Mouse (Mus musculus) T-helper 1 cell (primary cell): ENCODE results near the gene Rad23a.

Experiments
- in situ Hi-C: fragments of 300-600 bp; cut with MboI, MseI; formaldehyde crosslinking; loops from one replicate; pipeline ENCODE4 v1.15.1; 2025; ENCODE audit warnings: high pct_unique_total_duplicates

Rad23a gene

GRCm38 (mm10) chr8:84813830-84814229 is 26.6 kb downstream of the Rad23a start:
- in situ Hi-C loops: loop anchor here (5.0 kb wide), 1 partner anchor 102 kb away; no protein-coding TSS in a partner anchor

DNA sequence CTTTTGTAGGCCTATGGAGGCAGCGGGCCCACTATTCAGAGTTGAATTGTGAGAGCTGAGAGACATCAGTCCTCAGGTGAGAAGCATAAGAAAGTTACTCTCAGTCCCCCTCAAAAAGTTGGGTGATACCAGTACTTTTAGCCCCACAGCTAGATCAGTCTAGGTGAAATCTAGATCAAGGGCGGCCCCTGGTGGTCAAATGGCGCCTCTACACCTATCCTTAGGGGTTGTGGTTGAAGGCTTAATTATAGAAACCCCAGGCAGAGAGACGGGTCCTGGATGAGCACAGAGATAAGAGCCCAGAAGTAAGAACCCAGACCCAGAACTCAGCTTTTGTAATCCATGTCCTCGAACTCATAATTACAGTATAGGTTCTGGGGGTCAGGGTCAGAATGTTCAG is 27.4 kb downstream of the Rad23a start:
- in situ Hi-C loops: loop anchor here (5.0 kb wide), 1 partner anchor 101 kb away; no protein-coding TSS in a partner anchor

- in situ Hi-C loops: loop anchor here (5.0 kb wide), 1 partner anchor 99 kb away; no protein-coding TSS in a partner anchor
These were observed 29.2 kb downstream of the Rad23a start for GRCm38 (mm10) chr8:84811303-84811702.

DNA sequence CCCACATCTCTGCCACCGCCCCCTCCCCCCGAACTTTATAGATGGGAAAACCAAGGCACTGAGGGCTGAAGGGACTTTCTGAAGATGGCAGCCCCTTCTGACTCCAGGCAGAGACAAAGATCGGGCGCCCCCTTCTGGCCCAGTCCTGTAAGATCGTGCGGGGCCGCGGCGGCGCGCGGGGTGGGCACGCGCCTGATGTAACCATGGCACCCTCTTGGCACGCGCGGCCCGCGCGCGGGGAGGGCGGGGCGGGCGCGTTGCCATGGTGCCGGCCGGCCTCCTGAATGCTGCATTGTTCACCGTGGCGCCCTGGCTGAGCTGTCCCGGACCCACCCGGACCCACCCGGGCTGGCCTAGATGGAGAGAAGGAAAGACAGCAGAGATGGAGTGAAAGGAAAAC is 29.6 kb downstream of the Rad23a start:
- in situ Hi-C loops: loop anchor here (5.0 kb wide), 1 partner anchor 99 kb away; no protein-coding TSS in a partner anchor

- in situ Hi-C loops: loop anchor here (5.0 kb wide), 1 partner anchor 98 kb away; no protein-coding TSS in a partner anchor
These were observed 30.6 kb downstream of the Rad23a start for GRCm38 (mm10) chr8:84809941-84810280.

DNA sequence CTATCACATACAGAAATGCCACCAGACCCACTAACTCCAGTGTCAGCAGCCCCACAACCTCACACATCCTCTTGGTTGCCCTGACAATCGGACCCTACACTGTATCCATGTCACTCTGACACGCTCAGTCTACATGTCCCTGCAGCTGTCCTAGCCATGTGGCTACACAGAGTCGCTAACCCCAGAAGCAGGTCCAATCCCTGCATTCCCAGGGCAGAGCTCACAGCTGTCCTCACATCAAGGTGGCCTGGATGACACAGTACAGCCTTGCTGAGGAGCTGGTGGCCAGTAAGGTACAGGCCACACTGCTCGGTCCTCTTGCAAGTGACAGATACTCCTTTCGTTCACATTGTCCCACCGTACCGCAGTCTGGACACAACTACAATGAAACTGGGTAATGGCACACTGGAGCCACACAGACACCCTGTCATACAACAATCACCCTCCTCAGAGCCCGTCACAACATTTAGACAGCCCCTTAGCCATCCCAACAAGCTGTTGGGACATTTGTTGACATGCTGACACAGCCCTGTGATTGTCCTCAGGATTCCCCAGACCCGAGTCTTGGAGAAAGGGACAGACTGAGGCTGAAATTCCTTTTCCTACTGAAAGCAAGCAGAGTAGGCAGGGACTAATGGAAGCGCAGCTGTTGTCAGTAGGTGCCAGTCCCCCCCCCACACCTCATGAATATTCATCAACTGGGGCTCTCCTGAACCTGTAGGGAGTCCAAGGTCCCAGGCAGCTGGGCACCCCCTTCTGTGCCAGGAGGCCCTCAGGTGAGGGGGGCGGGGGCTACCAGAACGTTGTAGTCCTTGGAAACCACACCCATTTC is 31.1 kb downstream of the Rad23a start:
- in situ Hi-C loops: no loop called here

GRCm38 (mm10) chr8:84806031-84806430 is 34.4 kb downstream of the Rad23a start:
- in situ Hi-C loops: no loop called here

DNA sequence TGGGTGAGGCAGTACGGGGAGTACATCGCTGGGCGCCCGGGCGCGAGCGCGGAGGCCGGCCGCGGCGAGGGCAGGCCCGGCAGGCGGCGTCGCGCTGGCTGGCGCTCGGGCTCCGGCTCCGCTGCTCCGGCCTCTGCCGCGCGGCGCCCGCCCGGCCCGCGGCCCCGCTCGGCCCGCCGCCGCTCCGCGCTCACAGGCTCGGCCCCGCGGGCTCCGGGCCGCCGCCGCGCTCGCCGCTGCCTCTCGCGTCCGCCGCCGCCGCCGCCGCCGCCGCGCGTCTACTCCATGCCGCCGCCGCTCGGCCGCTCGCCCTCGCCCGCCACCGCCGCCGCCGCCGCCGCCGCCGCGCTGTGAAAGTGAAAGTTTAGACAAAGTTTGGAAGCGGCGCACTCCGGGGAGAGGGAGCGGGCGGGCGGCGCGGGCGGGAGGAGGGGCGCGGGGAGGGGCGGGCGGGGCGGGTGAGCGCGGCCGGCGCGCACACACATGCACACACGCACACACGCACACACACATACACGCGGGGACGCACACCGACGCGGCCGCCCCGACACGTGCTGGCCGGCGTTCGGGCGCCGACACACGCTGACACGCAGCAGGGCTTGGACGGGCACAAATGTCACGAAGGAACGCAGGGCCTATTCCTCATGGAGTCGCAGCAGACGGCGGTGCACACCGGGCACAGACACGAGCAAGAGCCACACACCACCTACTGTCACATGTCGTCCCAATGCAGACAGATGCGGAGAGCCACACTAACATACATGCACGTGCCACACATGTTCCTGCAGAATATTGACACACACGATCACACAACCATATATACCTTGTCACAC is 40.2 kb downstream of the Rad23a start, which contains the start of gene Nfix:
Gene Nfix, minus strand, starts transcription at position 346 of the 833 bp plus-strand sequence.
- in situ Hi-C loops: loop anchor here (5.0 kb wide), 1 partner anchor 68 kb away; no protein-coding TSS in a partner anchor

DNA sequence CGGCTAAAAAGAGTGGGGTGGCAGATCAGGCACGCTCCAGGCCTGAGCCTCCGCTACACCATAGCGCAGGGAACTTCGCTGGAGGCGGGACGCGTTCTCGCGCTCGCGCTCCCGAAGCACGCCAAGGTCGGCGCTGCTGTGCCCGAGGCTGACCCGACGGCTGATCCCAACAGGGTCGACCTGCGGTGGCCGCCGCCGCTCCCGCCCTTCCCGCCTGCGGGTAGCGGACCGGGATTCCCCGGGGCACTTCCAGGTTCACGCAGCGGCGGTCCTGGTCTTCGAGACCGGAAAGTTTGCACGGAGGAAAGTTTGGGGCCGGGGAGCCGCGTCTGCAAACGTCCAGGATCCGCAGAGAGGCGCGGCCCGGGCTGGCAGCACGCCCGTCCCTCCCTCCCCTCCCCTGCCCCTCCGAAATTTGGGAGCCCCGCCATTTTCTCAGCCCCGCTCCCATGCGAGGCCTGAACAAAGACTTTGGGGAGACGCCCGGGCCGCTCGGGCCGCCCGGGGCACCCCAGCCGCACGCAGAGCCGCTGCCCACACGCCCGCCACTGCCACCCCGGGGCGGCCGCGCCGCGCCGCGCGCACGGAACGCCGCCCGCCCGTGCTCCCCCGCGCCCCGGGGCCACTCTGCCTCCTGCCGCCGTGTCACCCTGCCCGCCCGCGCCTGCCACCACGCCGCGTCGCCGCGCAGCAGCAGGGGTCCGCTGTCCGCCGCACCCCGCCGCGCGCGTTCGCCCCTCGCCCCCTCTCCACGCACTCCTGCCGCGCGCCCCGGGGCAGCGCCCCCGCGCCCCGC is 41.1 kb downstream of the Rad23a start:
- in situ Hi-C loops: loop anchor here (5.0 kb wide), 1 partner anchor 67 kb away; no protein-coding TSS in a partner anchor

DNA sequence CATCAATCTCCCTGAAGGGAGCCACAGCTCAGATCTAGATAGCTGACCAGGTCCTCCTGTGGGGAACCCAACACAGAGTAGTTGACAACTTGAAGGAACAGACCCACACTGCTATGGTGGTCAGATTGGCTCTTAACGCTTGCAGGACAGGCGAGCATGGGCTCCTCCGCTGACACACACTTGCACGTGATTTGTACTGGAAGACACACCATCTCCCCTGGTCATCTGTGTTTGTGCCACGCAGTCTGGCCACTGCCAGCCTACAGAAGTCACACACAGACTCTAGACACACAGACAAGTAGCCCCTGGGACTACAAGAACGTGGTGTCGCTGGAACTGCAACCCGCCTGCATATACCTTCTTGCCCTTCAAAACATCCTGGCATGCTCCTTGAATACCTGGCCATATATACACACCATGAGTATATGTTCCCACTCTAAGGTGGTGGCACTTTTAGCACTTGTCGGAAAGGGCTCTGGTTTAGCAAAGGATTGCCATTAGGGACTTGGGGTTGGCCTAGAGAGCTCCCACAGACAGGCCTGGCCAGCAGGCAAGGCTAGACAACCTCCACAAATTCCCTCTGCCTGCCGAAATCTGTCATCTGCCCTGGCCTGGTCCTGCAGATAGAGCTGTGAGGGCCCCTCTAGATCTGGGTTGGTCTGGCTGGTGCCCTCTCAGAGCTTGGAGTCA is 41.9 kb downstream of the Rad23a start:
- in situ Hi-C loops: loop anchor here (5.0 kb wide), 1 partner anchor 66 kb away; no protein-coding TSS in a partner anchor

DNA sequence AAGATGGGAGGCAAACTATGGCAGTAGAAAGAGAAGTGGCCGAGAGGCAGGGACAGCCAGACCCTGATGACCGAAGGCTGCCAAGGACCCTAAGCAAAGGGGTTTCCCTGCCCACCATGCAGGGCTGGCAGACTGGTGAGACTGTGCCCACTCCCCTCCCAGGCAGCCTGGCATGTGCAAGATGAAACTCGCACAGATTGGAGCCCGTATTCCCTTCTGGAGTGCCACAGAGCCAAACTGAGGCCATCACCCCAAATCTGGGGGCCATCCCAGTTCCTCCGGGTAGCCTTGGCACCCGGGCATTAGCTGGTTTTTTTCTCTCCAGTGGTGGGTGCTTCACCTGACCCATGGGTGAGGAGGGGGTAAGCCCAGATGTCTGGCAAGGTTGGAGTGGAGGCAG is 42.5 kb downstream of the Rad23a start:
- in situ Hi-C loops: loop anchor here (5.0 kb wide), 1 partner anchor 66 kb away; no protein-coding TSS in a partner anchor

DNA sequence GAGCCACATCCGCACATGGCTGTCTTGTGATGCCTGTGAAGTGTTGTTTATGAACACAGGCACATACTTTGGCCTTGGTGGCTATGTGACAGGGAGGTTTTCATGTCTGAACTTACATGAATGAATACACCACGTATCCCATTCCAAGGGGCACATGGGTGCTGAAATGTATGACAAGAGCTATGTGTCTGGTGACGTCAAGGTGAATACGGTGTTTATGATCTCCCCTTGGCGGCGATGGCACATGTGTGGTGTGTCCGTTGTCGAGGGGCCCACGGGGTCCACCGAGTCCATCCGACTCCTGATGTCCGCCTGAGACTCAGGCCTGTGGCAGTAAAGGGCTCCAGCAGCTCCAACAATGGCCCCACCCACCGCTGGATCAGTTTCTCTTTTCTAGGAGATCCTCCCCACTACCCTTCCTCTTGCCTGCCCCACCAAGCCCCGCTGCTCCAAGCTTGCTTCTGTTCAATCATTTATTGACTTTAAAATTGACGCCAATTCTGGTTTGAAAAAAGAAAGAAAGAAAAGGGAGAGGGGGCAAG is 43.1 kb downstream of the Rad23a start:
- in situ Hi-C loops: loop anchor here (5.0 kb wide), 1 partner anchor 65 kb away; no protein-coding TSS in a partner anchor

- in situ Hi-C loops: no loop called here
These were observed 46.0 kb downstream of the Rad23a start for GRCm38 (mm10) chr8:84794486-84794885.

DNA sequence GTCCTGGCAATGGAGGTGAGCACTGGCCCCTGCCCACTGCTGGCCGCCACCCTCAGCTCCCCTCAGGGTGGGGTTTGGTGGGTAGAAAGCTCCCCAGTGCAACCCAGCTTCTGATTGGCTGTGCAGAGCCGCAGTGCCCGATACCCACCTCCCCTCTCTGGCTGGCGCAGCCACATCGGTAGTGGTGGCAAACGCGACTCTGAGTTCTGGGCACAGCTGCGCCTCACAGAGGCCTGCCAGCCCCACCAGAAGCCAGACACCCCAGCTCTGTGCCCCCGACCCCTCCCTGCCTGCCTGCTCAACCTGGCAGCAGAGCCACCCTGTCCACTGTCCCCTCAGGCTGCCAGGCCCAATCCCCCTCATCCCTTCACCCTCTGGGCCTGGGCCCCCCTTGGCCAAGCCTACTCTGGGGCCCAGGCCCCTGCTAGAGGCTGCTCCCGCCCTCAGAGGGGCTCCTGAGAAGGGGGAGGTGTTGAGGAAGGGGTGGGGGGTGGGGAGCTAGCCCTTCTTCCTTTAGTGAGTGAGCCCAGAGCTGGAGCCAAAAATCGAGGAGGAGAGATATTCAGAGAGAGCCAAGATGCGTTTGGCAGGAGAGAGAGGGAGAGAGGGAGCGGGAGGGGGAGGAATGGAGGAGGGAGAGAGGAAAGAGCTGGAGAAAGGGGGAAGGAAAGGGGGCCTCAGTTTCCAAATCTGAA is 46.5 kb downstream of the Rad23a start:
- in situ Hi-C loops: no loop called here

GRCm38 (mm10) chr8:84793134-84793533 is 47.3 kb downstream of the Rad23a start:
- in situ Hi-C loops: no loop called here

DNA sequence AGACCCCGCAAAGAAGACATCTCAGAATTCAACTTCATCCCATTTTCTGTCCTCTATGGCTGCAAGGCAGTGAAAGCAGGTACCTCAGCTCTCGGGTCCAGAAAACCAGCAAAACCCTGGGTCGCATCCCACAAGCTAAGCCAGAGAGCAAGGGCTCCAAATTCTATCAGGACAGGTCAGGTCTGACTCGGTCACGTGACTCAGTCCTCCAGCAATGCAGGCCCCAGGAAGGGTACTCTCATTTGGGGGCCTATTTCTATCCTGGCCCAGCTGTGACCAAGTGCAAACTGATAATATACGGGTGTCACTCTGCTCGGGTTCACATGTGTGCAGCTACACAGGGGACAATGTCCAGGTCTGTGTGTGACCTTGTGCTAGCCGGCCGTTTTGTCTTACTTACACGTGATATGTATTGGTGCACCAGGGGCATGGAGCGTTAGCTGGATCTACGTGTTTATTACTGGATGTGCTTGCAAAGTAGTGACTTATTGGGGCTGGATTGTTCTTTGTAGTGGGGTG is 48.0 kb downstream of the Rad23a start:
- in situ Hi-C loops: no loop called here

DNA sequence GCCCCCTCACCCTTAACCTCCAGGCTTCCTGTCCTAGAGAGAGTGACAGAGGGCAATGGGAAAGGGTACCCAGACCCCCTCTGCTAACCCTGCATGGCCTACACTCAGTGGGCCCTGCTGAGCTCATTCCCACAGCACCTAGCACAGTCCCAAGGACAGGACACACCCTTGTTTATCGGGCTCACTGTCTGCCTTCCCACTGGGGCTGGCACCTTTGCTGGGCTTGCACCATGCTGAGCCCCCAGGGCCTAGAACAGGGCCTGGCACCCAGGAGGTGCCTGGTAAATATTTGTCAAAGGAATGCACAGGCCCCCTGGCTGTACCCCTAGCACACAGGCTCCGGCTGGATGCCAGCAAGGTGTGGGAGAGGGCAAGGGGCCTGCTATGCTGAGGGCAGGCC is 49.9 kb downstream of the Rad23a start:
- in situ Hi-C loops: no loop called here

DNA sequence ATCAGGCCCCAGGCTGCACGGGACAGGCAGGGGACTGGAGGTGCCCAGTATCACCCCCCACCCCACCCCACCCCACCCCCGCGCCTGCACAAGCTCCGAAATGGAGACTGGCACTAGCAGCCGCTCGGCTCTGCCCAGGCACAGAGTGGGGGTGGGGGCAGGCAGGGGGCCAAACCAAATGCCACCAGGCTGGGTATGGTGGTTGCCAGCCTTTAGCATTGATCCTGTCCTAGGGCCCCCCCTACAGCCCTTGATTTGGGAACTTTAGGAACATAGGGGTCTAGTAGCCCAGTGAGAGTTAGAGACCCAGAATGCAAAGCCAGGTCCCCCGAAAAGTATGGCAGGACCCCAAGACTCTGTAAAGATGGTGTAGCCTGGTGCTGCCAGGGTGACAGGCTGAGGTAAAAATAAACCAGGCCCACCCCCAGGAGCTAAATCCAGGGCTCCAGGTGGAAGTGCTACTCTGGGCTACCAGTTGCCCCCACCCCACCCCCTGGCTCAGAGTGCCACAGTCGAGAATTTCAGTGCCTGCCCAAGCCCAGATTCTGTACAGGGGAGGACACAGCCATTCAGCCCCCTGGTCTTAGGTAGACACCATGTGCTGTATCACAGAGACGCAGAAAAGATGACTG is 50.5 kb downstream of the Rad23a start:
- in situ Hi-C loops: no loop called here

- in situ Hi-C loops: no loop called here
These were observed 51.1 kb downstream of the Rad23a start for GRCm38 (mm10) chr8:84789345-84789744.
